In genomic region chr7:96799816-96800215, GRCm38 (mm10) we compare ENCODE assay signal across 22 mouse cellular contexts.
DNase-seq lines count a peak whose midpoint lies in the region; ATAC-seq and TF ChIP-seq lines count a peak whose summit lies in the region.
"Had no signal": no experiment of that assay in that cellular context is flagged by ENCODE, and none has a peak within 500 bp of the region (broad histone marks: within the 10 kb centered on the region; RNA-seq: fewer than 3 reads in every experiment).

No protein-coding gene starts in this region.

- 27% methylated on average over 5 of the region's 5 CpGs for WGBS in hindbrain, embryonic 10.5 days
- WGBS in hindbrain, postnatal 0 days, result 46% methylated on average over 5 of the region's 5 CpGs

- no peak overlapping the region for H3K9ac ChIP-seq in hindbrain, postnatal 0 days (replicated peaks; ENCODE audit: low read length)
- H3K9ac ChIP-seq: embryonic facial prominence, embryonic 15.5 days; forebrain, embryonic 12.5 days; hindbrain, embryonic 15.5 days had no signal

- no peak for ATAC-seq in hindbrain, postnatal 0 days
- ATAC-seq: activated CD4-positive, CD25-positive, alpha-beta regulatory T cell, adult 4 months; inflammation-experienced regulatory T-cells, adult 6 months; intestine, postnatal 0 days had no signal

- H3K36me3 ChIP-seq in hindbrain, embryonic 10.5 days, result peaks cover 27% of the 10 kb centered on the region
- H3K36me3 ChIP-seq in hindbrain, postnatal 0 days (ENCODE audit: insufficient read depth, low read length), result no peaks in the 10 kb centered on the region; the same call in 1 of the 2 replicates
- H3K36me3 ChIP-seq: embryonic facial prominence, embryonic 15.5 days; heart, embryonic 10.5 days; hindbrain, embryonic 15.5 days had no signal

- no peak for TF ChIP-seq CTCF in hindbrain, postnatal 0 days (IDR thresholded peaks at IDR 0.05; ENCODE audit: low read depth)

- H3K4me3 ChIP-seq in hindbrain, embryonic 10.5 days, result no peak overlapping the region
- no peak overlapping the region for H3K4me3 ChIP-seq in hindbrain, postnatal 0 days (ENCODE audit: low read length)
- H3K4me3 ChIP-seq: embryonic facial prominence, embryonic 15.5 days; erythroblast, embryonic 14.5 days; forebrain, embryonic 12.5 days; heart, embryonic 10.5 days; hindbrain, embryonic 15.5 days had no signal

- no peak overlapping the region for H3K4me2 ChIP-seq in hindbrain, postnatal 0 days (ENCODE audit: low read depth, low read length)
- H3K4me2 ChIP-seq: embryonic facial prominence, embryonic 15.5 days; forebrain, embryonic 12.5 days; hindbrain, embryonic 15.5 days had no signal

- H3K27ac ChIP-seq in hindbrain, embryonic 10.5 days, result peak overlapping the region; percentile 68
- no peak overlapping the region for H3K27ac ChIP-seq in hindbrain, postnatal 0 days
- H3K27ac ChIP-seq: embryonic facial prominence, embryonic 15.5 days; forebrain, embryonic 12.5 days; heart, embryonic 10.5 days; hindbrain, embryonic 15.5 days had no signal

- H3K9me3 ChIP-seq in hindbrain, embryonic 10.5 days, result no peaks in the 10 kb centered on the region
- no peaks in the 10 kb centered on the region for H3K9me3 ChIP-seq in hindbrain, postnatal 0 days (ENCODE audit: low read length)
- H3K9me3 ChIP-seq: embryonic facial prominence, embryonic 15.5 days; forebrain, embryonic 12.5 days; heart, embryonic 10.5 days; hindbrain, embryonic 15.5 days had no signal

- peaks cover 10% of the 10 kb centered on the region for H3K27me3 ChIP-seq in hindbrain, embryonic 10.5 days (ENCODE audit: insufficient read depth, poor library complexity, severe bottlenecking)
- no peaks in the 10 kb centered on the region; the same call in 1 of the 2 replicates for H3K27me3 ChIP-seq in hindbrain, postnatal 0 days (ENCODE audit: insufficient read depth, low read length)
- H3K27me3 ChIP-seq: embryonic facial prominence, embryonic 15.5 days had no signal

- DNase-seq in embryo, embryonic 10 days (ENCODE audit: low spot score), result peak; percentile 58
- DNase-seq in embryo, embryonic 11 days, result no peak
- peak; percentile 43 for DNase-seq in hindbrain, embryonic 10.5 days (ENCODE audit: low spot score)
- no peak for DNase-seq in hindbrain, postnatal 0 days (ENCODE audit: low spot score)
- peak; percentile 17 for DNase-seq in ZHBTc4 (ENCODE audit: low read depth, low spot score)
- peak; percentile 37 for DNase-seq in retina, embryonic 14.5 days (ENCODE audit: low spot score)
- no peak for DNase-seq in ovary, postnatal 36 days (ENCODE audit: low spot score)
- DNase-seq: adrenal gland, adult 2 months; cerebellum, adult 2 months; cerebellum, postnatal 10 days; gastrocnemius, postnatal 10 days; heart, adult 18-20 months; heart, postnatal 10 days; heart, postnatal 4 days had no signal

- peaks cover 70% of the 10 kb centered on the region for H3K4me1 ChIP-seq in hindbrain, embryonic 10.5 days (replicated peaks)
- peaks cover 14% of the 10 kb centered on the region; the same call in 1 of the 2 replicates for H3K4me1 ChIP-seq in hindbrain, postnatal 0 days (ENCODE audit: insufficient read depth, low read length)

Comparison
In these comparisons a context has a peak if more than half of its experiments do, and no peak if none do; other contexts are left out.
1. DNase-seq: peak in embryo, embryonic 10 days (single experiment), hindbrain, embryonic 10.5 days (single experiment), ZHBTc4 (single experiment) and retina, embryonic 14.5 days (single experiment); none in embryo, embryonic 11 days (single experiment), hindbrain, postnatal 0 days (single experiment) and ovary, postnatal 36 days (single experiment).